Mouse (Mus musculus): ENCODE data around the gene Myh3.
"Not testable (repeated sequence)": the region's sequence is repeated elsewhere in the genome, so short reads cannot be mapped to it uniquely, and the experiment has no call there.

Myh3 gene

GRCm38 (mm10) chr11:67076781-67077180 is 1.3 kb upstream of the Myh3 start:
- no peak for DNase-seq (ENCODE audit: low read depth in 2 of 2, low spot score in 2 of 2)

- no peak for DNase-seq (ENCODE audit: low read depth in 2 of 2, low spot score in 2 of 2)
Observed at GRCm38 (mm10) chr11:67077435-67077834, 665 bp upstream of the Myh3 start.

- DNase-seq (ENCODE audit: low read depth in 2 of 2, low spot score in 2 of 2) = no peak
Observed at GRCm38 (mm10) chr11:67078888-67079287, 788 bp downstream of the Myh3 start.

GRCm38 (mm10) chr11:67079740-67080139 is 1.6 kb downstream of the Myh3 start:
- DNase-seq (ENCODE audit: low read depth in 2 of 2, low spot score in 2 of 2) = no peak

GRCm38 (mm10) chr11:67080168-67080567 is 2.1 kb downstream of the Myh3 start:
- DNase-seq (ENCODE audit: low read depth in 2 of 2, low spot score in 2 of 2) = peak; percentile 8 to 35

- DNase-seq (ENCODE audit: low read depth in 2 of 2, low spot score in 2 of 2) = no peak
Observed at GRCm38 (mm10) chr11:67081125-67081649, 3.1 kb downstream of the Myh3 start.

- DNase-seq (ENCODE audit: low read depth in 2 of 2, low spot score in 2 of 2) = no peak
Observed at GRCm38 (mm10) chr11:67082188-67082587, 4.1 kb downstream of the Myh3 start.

GRCm38 (mm10) chr11:67082793-67083192 is 4.7 kb downstream of the Myh3 start:
- no peak for DNase-seq (ENCODE audit: low read depth in 2 of 2, low spot score in 2 of 2)

- no peak for DNase-seq (ENCODE audit: low read depth in 2 of 2, low spot score in 2 of 2)
Observed at GRCm38 (mm10) chr11:67083239-67083638, 5.1 kb downstream of the Myh3 start.

GRCm38 (mm10) chr11:67083712-67084340 is 5.7 kb downstream of the Myh3 start:
- DNase-seq (ENCODE audit: low read depth in 2 of 2, low spot score in 2 of 2) = no peak

- DNase-seq (ENCODE audit: low read depth in 2 of 2, low spot score in 2 of 2) = peak; percentile 45 to 63
Observed at GRCm38 (mm10) chr11:67085489-67085888, 7.4 kb downstream of the Myh3 start.

- DNase-seq (ENCODE audit: low read depth in 2 of 2, low spot score in 2 of 2) = no peak
Observed at GRCm38 (mm10) chr11:67086467-67087164, 8.5 kb downstream of the Myh3 start.

GRCm38 (mm10) chr11:67087225-67087624 is 9.1 kb downstream of the Myh3 start:
- no peak for DNase-seq (ENCODE audit: low read depth in 2 of 2, low spot score in 2 of 2)

GRCm38 (mm10) chr11:67092354-67092753 is 14.3 kb downstream of the Myh3 start:
- not testable (repeated sequence) for DNase-seq (ENCODE audit: low read depth in 2 of 2, low spot score in 2 of 2)

- DNase-seq (ENCODE audit: low read depth in 2 of 2, low spot score in 2 of 2) = no peak
Observed at GRCm38 (mm10) chr11:67093201-67093600, 15.1 kb downstream of the Myh3 start.

GRCm38 (mm10) chr11:67093652-67094051 is 15.6 kb downstream of the Myh3 start:
- DNase-seq (ENCODE audit: low read depth in 2 of 2, low spot score in 2 of 2) = no peak

GRCm38 (mm10) chr11:67094470-67094869 is 16.4 kb downstream of the Myh3 start:
- no peak for DNase-seq (ENCODE audit: low read depth in 2 of 2, low spot score in 2 of 2)

GRCm38 (mm10) chr11:67097709-67098108 is 19.6 kb downstream of the Myh3 start:
- no peak for DNase-seq (ENCODE audit: low read depth in 2 of 2, low spot score in 2 of 2)

- no peak for DNase-seq (ENCODE audit: low read depth in 2 of 2, low spot score in 2 of 2)
Observed at GRCm38 (mm10) chr11:67098427-67098826, 20.3 kb downstream of the Myh3 start.

- DNase-seq (ENCODE audit: low read depth in 2 of 2, low spot score in 2 of 2) = no peak
Observed at GRCm38 (mm10) chr11:67099241-67099640, 21.1 kb downstream of the Myh3 start.

- DNase-seq (ENCODE audit: low read depth in 2 of 2, low spot score in 2 of 2) = no peak
Observed at GRCm38 (mm10) chr11:67100169-67100568, 22.1 kb downstream of the Myh3 start.

- DNase-seq (ENCODE audit: low read depth in 2 of 2, low spot score in 2 of 2) = peak; percentile 22 to 39
Observed at GRCm38 (mm10) chr11:67101713-67102112, 23.6 kb downstream of the Myh3 start.

GRCm38 (mm10) chr11:67103256-67103655 is 25.2 kb downstream of the Myh3 start:
- DNase-seq (ENCODE audit: low read depth in 2 of 2, low spot score in 2 of 2) = no peak
